Mouse (Mus musculus) midbrain, embryonic 10.5 days (tissue): ENCODE measurements at regions not wholly inside any gene's neighbourhood (a gene's known extent, or its start where the extent isn't known, plus 50 kb on each side); places are given as distances from the start of the nearest gene placed in this dataset.

Source experiments
- DNase-seq: peaks from one replicate; pipeline ENCODE4 v3.0.0-alpha.2; 2017; ENCODE audit warnings: low spot score
- H3K27ac ChIP-seq: fragments of 300-500 bp; sonication (generic); replicated peaks from 2 replicates; pipeline ENCODE4 v1.5.1; 2016; ENCODE audit warnings: mild to moderate bottlenecking
- H3K27me3 ChIP-seq: fragments of 300-500 bp; sonication (generic); 2 replicates; pipeline ENCODE4 v1.6.1; 2016; ENCODE audit warnings: low read depth, mild to moderate bottlenecking; ENCODE audit not compliant: poor library complexity, severe bottlenecking
- H3K36me3 ChIP-seq: fragments of 300-500 bp; sonication (generic); 2 replicates; pipeline ENCODE4 v1.6.1; 2016; ENCODE audit warnings: mild to moderate bottlenecking, moderate library complexity
- H3K4me1 ChIP-seq: fragments of 300-500 bp; sonication (generic); 2 replicates; pipeline ENCODE4 v1.6.1; 2016
- H3K4me3 ChIP-seq: fragments of 300-500 bp; sonication (generic); 2 replicates; pipeline ENCODE4 v1.5.1; 2016; ENCODE audit warnings: mild to moderate bottlenecking, moderate library complexity
- H3K9me3 ChIP-seq: fragments of 300-500 bp; sonication (generic); replicated peaks from 2 replicates; pipeline ENCODE4 v1.6.1; 2016; ENCODE audit warnings: mild to moderate bottlenecking
- WGBS: fragments of 180-500 bp; shearing (Covaris S2); methylation state at CpG from one replicate; pipeline ENCODE4 v1.1.7; 2016; 5-methylcytosine and 5-hydroxymethylcytosine counted together

- H3K36me3 ChIP-seq = no peaks in the 10 kb centered on the region
- peaks cover 32% of the 10 kb centered on the region for H3K4me1 ChIP-seq
- 93% methylated on average over 7 of the region's 7 CpGs for WGBS
- no peak overlapping the region for H3K4me3 ChIP-seq
- DNase-seq = no peak
- H3K9me3 ChIP-seq = no peaks in the 10 kb centered on the region
- peaks cover 23% of the 10 kb centered on the region for H3K27me3 ChIP-seq
- H3K27ac ChIP-seq = no peak overlapping the region
Measured at GRCm38 (mm10) chr1:190566744-190567143, 344.8 kb downstream of the Rps6kc1 start.

- Histone ChIP-seq H3K27ac (peak overlapping the region; percentile 33; the same call in 1 of the 2 replicates), H3K36me3 (no peaks in the 10 kb centered on the region), H3K4me1 (peaks cover 22% of the 10 kb centered on the region), H3K27me3 (peaks cover 30% of the 10 kb centered on the region), H3K9me3 (no peaks in the 10 kb centered on the region), H3K4me3 (no peak overlapping the region)
- DNase-seq = peak; percentile 55
- 46% methylated on average over 13 of the region's 13 CpGs for WGBS
Measured at GRCm38 (mm10) chr1:190562865-190563457, 348.6 kb downstream of the Rps6kc1 start.

- no peaks in the 10 kb centered on the region for H3K36me3 ChIP-seq
- no peak overlapping the region for H3K4me3 ChIP-seq
- H3K27ac ChIP-seq = no peak overlapping the region
- H3K4me1 ChIP-seq = peaks cover 22% of the 10 kb centered on the region
- DNase-seq = no peak
- 86% methylated on average over 9 of the region's 9 CpGs for WGBS
- H3K9me3 ChIP-seq = no peaks in the 10 kb centered on the region
- peaks cover 28% of the 10 kb centered on the region for H3K27me3 ChIP-seq
Measured at GRCm38 (mm10) chr1:190560086-190560485, 351.5 kb downstream of the Rps6kc1 start.

- Histone ChIP-seq H3K4me3 (no peak overlapping the region), H3K27me3 (peaks cover 9% of the 10 kb centered on the region; the same call in 1 of the 2 replicates), H3K4me1 (no peaks in the 10 kb centered on the region), H3K36me3 (no peaks in the 10 kb centered on the region), H3K27ac (no peak overlapping the region), H3K9me3 (no peaks in the 10 kb centered on the region)
- DNase-seq = peak; percentile 36
- 55% methylated on average over 2 of the region's 2 CpGs for WGBS
Measured at GRCm38 (mm10) chr1:190541892-190542291, 369.7 kb downstream of the Rps6kc1 start.

GRCm38 (mm10) chr1:190532879-190533676, 362.6 kb upstream of the Prox1 start:
- Histone ChIP-seq H3K4me1 (peaks cover 32% of the 10 kb centered on the region), H3K9me3 (no peaks in the 10 kb centered on the region), H3K27me3 (peaks cover 24% of the 10 kb centered on the region), H3K36me3 (no peaks in the 10 kb centered on the region), H3K4me3 (no peak overlapping the region), H3K27ac (peak overlapping the region; percentile 85)
- peak; percentile 52 for DNase-seq
- WGBS = 20% methylated on average over 10 of the region's 10 CpGs

GRCm38 (mm10) chr1:190531224-190531623, 360.7 kb upstream of the Prox1 start:
- WGBS = 90% methylated on average over 6 of the region's 6 CpGs

GRCm38 (mm10) chr1:190530079-190530478, 359.6 kb upstream of the Prox1 start:
- peaks cover 38% of the 10 kb centered on the region for H3K4me1 ChIP-seq
- 82% methylated on average over 3 of the region's 3 CpGs for WGBS
- DNase-seq = no peak

More at GRCm38 (mm10) chr1:190531224-190531623, 360.7 kb upstream of the Prox1 start:
- peaks cover 38% of the 10 kb centered on the region for H3K4me1 ChIP-seq
- no peak overlapping the region for H3K27ac ChIP-seq
- H3K4me3 ChIP-seq = no peak overlapping the region
- no peaks in the 10 kb centered on the region for H3K9me3 ChIP-seq
- DNase-seq = no peak
- H3K27me3 ChIP-seq = peaks cover 35% of the 10 kb centered on the region
- no peaks in the 10 kb centered on the region for H3K36me3 ChIP-seq

GRCm38 (mm10) chr1:190527545-190528137, 357.1 kb upstream of the Prox1 start:
- Histone ChIP-seq H3K36me3 (no peaks in the 10 kb centered on the region), H3K4me3 (no peak overlapping the region), H3K9me3 (no peaks in the 10 kb centered on the region), H3K27me3 (peaks cover 31% of the 10 kb centered on the region), H3K4me1 (peaks cover 15% of the 10 kb centered on the region), H3K27ac (no peak overlapping the region)
- DNase-seq = no peak
- 87% methylated on average over 7 of the region's 7 CpGs for WGBS

More at GRCm38 (mm10) chr1:190530079-190530478, 359.6 kb upstream of the Prox1 start:
- Histone ChIP-seq H3K36me3 (no peaks in the 10 kb centered on the region), H3K27ac (no peak overlapping the region), H3K27me3 (peaks cover 37% of the 10 kb centered on the region), H3K4me3 (no peak overlapping the region), H3K9me3 (no peaks in the 10 kb centered on the region)

- H3K4me1 ChIP-seq = peaks cover 6% of the 10 kb centered on the region; the same call in 1 of the 2 replicates
- 23% methylated on average over 7 of the region's 7 CpGs for WGBS
- H3K9me3 ChIP-seq = no peaks in the 10 kb centered on the region
- no peaks in the 10 kb centered on the region for H3K36me3 ChIP-seq
- H3K27ac ChIP-seq = 0 out of 2 replicates have a peak overlapping the region, but pooled peaks have one; percentile 23
- H3K27me3 ChIP-seq = peaks cover 31% of the 10 kb centered on the region
- H3K4me3 ChIP-seq = no peak overlapping the region
- no peak for DNase-seq
Measured at GRCm38 (mm10) chr1:190526634-190527033, 356.1 kb upstream of the Prox1 start.

- Histone ChIP-seq H3K4me3 (no peak overlapping the region), H3K9me3 (no peaks in the 10 kb centered on the region), H3K4me1 (peaks cover 6% of the 10 kb centered on the region; the same call in 1 of the 2 replicates), H3K27ac (no peak overlapping the region), H3K36me3 (no peaks in the 10 kb centered on the region), H3K27me3 (peaks cover 31% of the 10 kb centered on the region)
- WGBS = 71% methylated on average over 6 of the region's 6 CpGs
- DNase-seq = no peak
Measured at GRCm38 (mm10) chr1:190526046-190526445, 355.5 kb upstream of the Prox1 start.

- Histone ChIP-seq H3K27ac (no peak overlapping the region), H3K4me1 (no peaks in the 10 kb centered on the region), H3K36me3 (no peaks in the 10 kb centered on the region), H3K9me3 (no peaks in the 10 kb centered on the region), H3K27me3 (no peaks in the 10 kb centered on the region), H3K4me3 (no peak overlapping the region)
- DNase-seq = no peak
- 87% methylated on average over 8 of the region's 8 CpGs for WGBS
Measured at GRCm38 (mm10) chr1:190500106-190500505, 329.6 kb upstream of the Prox1 start.

GRCm38 (mm10) chr1:190497474-190497873, 327.0 kb upstream of the Prox1 start:
- no peak overlapping the region for H3K27ac ChIP-seq
- no peaks in the 10 kb centered on the region for H3K9me3 ChIP-seq
- H3K4me1 ChIP-seq = no peaks in the 10 kb centered on the region
- H3K27me3 ChIP-seq = no peaks in the 10 kb centered on the region
- 84% methylated on average over 4 of the region's 4 CpGs for WGBS
- DNase-seq = no peak
- H3K36me3 ChIP-seq = no peaks in the 10 kb centered on the region
- no peak overlapping the region for H3K4me3 ChIP-seq
